Mouse (Mus musculus) lung, embryonic 16.5 days (tissue): ENCODE results near the gene Eid1. TPM values are rescaled to one million over a fixed set of nuclear protein-coding genes. Genes with fewer than 3 reads are reported as not detected.

Source experiments
- ATAC-seq: fragments of 200-750 bp; cut with Nextera tagmentation; 2 replicates; pipeline ENCODE4 v1.8.0; 2017; ENCODE audit warnings: low read depth, mild to moderate bottlenecking, moderate library complexity
- H3K27ac ChIP-seq: fragments of 300-500 bp; sonication (generic); 2 replicates; pipeline ENCODE4 v1.5.1; 2014; ENCODE audit warnings: mild to moderate bottlenecking, control low read depth, low read length
- H3K27me3 ChIP-seq: fragments of 300-500 bp; sonication (generic); 2 replicates; pipeline ENCODE4 v1.6.1; 2014; ENCODE audit warnings: low read depth, low read length, mixed read lengths; ENCODE audit not compliant: control insufficient read depth, insufficient read depth
- H3K36me3 ChIP-seq: fragments of 300-500 bp; sonication (generic); 2 replicates; pipeline ENCODE4 v1.6.1; 2014; ENCODE audit warnings: low read length; ENCODE audit not compliant: control insufficient read depth, insufficient read depth
- H3K4me1 ChIP-seq: fragments of 300-500 bp; sonication (generic); replicated peaks from 2 replicates; pipeline ENCODE4 v1.6.1; 2014; ENCODE audit warnings: low read length, mixed read lengths; ENCODE audit not compliant: control insufficient read depth, insufficient read depth
- H3K4me2 ChIP-seq: fragments of 300-500 bp; sonication (generic); 2 replicates; pipeline ENCODE4 v1.6.1; 2014; ENCODE audit warnings: low read depth, low read length, control low read depth
- H3K4me3 ChIP-seq: fragments of 300-500 bp; sonication (generic); 2 replicates; pipeline ENCODE4 v1.5.1; 2014; ENCODE audit warnings: mild to moderate bottlenecking, low read length, control low read depth
- H3K9ac ChIP-seq: fragments of 300-500 bp; sonication (generic); 2 replicates; pipeline ENCODE4 v1.6.1; 2014; ENCODE audit warnings: low read length, control low read depth
- H3K9me3 ChIP-seq: fragments of 300-500 bp; sonication (generic); 2 replicates; pipeline ENCODE4 v1.6.1; 2016; ENCODE audit warnings: low read length; ENCODE audit not compliant: control insufficient read depth
- WGBS: fragments of 180-500 bp; shearing (Covaris S2); extraction: QIAGEN DNeasy Blood & Tissue Kit; methylation state at CpG from one replicate; pipeline ENCODE4 v1.1.7; 2014; 5-methylcytosine and 5-hydroxymethylcytosine counted together
- polyA plus RNA-seq: library from polyadenylated mRNA; unstranded; fragments of >200 nt; fragmentation: Nextera tagmentation; extraction: Ambion mirVana; gene quantifications from 2 replicates; pipeline ENCODE4 v1.2.1, GENCODE M21; 2015

The Eid1 gene
- polyA plus RNA-seq, 1 experiment from 2014 or later, result 105 TPM

DNA sequence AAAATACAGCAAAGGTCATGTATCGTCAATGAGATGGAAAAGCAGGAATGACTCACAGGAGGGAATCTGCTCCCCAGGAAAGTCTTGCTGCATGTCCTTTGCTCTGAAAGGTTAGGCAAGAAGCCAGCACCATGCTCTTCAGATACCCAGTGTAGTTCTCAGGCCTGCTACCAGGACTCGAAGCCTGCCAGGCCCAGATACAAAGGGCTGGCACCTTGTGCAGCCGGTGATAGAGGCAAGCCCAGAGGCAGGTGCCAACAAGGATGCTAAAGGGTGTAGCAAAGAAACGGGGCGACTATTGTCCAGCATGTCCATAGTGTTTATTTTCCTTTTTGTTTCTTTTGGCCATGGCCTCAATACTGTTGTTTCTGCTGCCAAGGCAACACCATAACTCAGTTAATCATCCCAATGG, 33.6 kb downstream of the Eid1 start:
- no peak for ATAC-seq
- no peaks in the 10 kb centered on the region for H3K36me3 ChIP-seq
- H3K27ac ChIP-seq, result no peak overlapping the region
- no peaks in the 10 kb centered on the region for H3K9me3 ChIP-seq
- H3K9ac ChIP-seq, result no peak overlapping the region
- no peak overlapping the region for H3K4me2 ChIP-seq
- H3K27me3 ChIP-seq, result no peaks in the 10 kb centered on the region
- H3K4me3 ChIP-seq, result no peak overlapping the region
- H3K4me1 ChIP-seq, result no peaks in the 10 kb centered on the region
- 54% methylated on average over 5 of the region's 5 CpGs for WGBS

DNA sequence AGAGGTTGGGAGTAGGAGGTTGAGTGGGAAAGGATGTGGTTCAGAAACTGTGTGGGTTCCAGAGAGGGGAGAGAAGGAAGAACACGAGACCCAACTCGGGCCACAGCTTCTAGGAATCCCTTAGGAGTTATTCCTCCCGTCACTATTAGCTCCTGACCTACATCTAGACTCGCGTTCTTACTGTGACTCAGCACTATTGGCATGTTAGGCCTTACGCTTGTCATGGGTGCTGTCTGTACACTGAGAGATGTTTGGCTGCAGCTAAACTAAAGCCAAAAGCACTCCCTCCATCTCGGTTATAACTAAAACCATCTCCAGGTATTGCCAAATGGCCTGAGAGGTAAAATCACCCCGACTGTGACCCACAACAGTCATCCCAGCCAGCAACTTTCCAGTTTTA, 43.7 kb downstream of the Eid1 start:
- H3K4me1 ChIP-seq, result no peaks in the 10 kb centered on the region

DNA sequence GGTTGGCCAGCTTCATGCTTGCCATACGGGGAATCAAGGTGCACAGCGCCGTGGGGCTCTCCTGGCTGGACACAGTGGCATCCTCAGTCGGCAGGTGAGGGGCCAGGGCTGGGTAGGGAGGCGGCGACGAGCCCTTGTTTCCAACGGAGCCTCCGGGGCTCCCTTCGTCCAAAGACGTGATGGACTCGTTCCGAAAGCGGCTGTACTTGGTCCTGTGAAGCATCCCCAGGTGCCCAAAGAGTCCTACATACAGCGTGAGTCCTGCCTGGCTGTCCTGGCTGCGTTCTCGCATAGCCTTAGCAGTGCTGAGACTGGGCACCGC, 50.2 kb downstream of the Eid1 start:
- WGBS, result 2% methylated on average over 18 of the region's 18 CpGs
- 0 out of 2 replicates have a peak, but pooled peaks have one; percentile 2 for ATAC-seq
- H3K4me3 ChIP-seq, result peak overlapping the region; percentile 54
- no peaks in the 10 kb centered on the region for H3K9me3 ChIP-seq
- H3K27ac ChIP-seq, result no peak overlapping the region
- H3K36me3 ChIP-seq, result no peaks in the 10 kb centered on the region
- peaks cover 18% of the 10 kb centered on the region for H3K4me1 ChIP-seq
- peaks cover 23% of the 10 kb centered on the region for H3K27me3 ChIP-seq
- peak overlapping the region; percentile 61 for H3K9ac ChIP-seq
- H3K4me2 ChIP-seq, result peak overlapping the region; percentile 98

More for the DNA sequence above, 43.7 kb downstream of the Eid1 start:
- ATAC-seq, result no peak
- Histone ChIP-seq H3K4me2 (no peak overlapping the region), H3K9ac (no peak overlapping the region), H3K27ac (no peak overlapping the region), H3K27me3 (peaks cover 5% of the 10 kb centered on the region; the same call in 1 of the 2 replicates), H3K9me3 (no peaks in the 10 kb centered on the region), H3K36me3 (no peaks in the 10 kb centered on the region), H3K4me3 (no peak overlapping the region)
- 81% methylated on average over 8 of the region's 8 CpGs for WGBS

DNA sequence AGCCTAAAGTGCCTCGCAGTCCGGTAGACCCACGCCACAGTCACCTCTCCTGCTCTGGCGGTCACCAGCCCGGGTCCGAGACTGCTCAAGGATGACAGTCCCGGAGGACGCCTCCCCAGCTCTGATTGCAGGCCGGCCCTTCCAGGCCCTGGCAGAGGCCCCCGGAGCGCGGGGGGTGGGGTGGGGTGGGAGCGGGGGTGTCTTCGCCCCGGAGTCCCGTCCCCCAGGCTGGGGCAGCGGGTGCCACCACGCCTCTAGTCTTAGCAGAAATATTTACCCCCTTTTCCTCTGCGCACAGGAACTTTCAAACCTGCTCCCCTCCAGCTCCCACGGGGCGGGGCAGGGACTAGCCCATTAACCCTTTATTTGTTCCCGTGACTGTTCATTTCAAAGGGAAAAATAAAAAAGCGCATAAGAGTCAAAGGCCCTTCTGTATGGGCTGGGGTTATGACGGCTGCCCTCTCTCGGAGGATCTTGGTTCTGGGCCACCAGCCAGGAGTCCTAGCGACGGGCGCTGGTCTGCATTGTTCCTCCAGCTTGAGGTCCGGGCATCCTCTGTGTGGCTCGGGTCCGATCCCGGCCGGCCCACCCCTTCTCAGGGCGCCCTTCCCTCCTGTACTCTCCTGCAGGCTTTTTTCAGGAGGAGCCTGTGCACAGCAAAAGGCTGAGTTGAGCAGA, 50.7 kb downstream of the Eid1 start:
- ATAC-seq, result peak; percentile 86
- under 1% methylated on average over 32 of the region's 34 CpGs for WGBS

DNA sequence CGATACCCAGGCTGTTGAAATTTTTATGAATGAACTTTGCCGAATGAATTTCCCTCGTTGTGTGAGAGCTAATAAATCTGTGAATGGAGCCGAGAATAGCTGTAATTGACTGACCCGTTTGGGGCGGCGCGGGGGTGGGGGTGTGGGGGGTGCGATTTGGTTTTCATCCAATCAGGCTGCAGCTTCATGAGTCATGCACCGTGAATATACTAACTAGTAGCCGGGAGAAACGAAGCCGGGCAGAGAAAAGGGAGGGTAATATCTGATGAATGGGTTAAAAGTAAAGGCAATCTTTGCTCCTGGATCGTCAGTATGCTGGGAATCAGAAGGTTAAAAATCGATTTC, 51.2 kb downstream of the Eid1 start, which contains the start of gene Shc4:
Shc4 (minus strand) TSS at position 63 of the 345 bp plus-strand sequence.
- Histone ChIP-seq H3K36me3 (no peaks in the 10 kb centered on the region), H3K9ac (peak within 1 kb of the TSS; percentile 61), H3K4me2 (peak within 1 kb of the TSS; percentile 98), H3K27me3 (peaks cover 23% of the 10 kb centered on the region), H3K4me3 (peak within 1 kb of the TSS; percentile 54), H3K4me1 (peaks cover 18% of the 10 kb centered on the region), H3K27ac (no peak within 1 kb of the TSS), H3K9me3 (no peaks in the 10 kb centered on the region)
- 0% methylated on average over 15 of the region's 15 CpGs for WGBS
- peak; percentile 75 for ATAC-seq

More for the DNA sequence above, 50.7 kb downstream of the Eid1 start:
- Histone ChIP-seq H3K27ac (no peak overlapping the region), H3K9ac (peak overlapping the region; percentile 61), H3K4me3 (peak overlapping the region; percentile 54), H3K4me2 (peak overlapping the region; percentile 98), H3K4me1 (peaks cover 18% of the 10 kb centered on the region), H3K36me3 (no peaks in the 10 kb centered on the region), H3K9me3 (no peaks in the 10 kb centered on the region), H3K27me3 (peaks cover 23% of the 10 kb centered on the region)

Other genes starting within 250 kb of the Eid1 start
- 0.34 and 0.35 TPM in 2 replicates for gene Gm9913, start 168.0 kb upstream of the Eid1 start, polyA plus RNA-seq
- 32.8 and 35.1 TPM in 2 replicates for gene Fbn1, start 165.1 kb upstream of the Eid1 start, polyA plus RNA-seq
- gene Cep152, start 48.0 kb upstream of the Eid1 start, polyA plus RNA-seq, result 8.6 and 9.6 TPM in 2 replicates
- gene Shc4, start 51.1 kb downstream of the Eid1 start, polyA plus RNA-seq, result 1.2 TPM in 2 replicates
- 20.6 TPM in 2 replicates for gene Secisbp2l, start 109.8 kb downstream of the Eid1 start, polyA plus RNA-seq
- gene Galk2, start 186.0 kb downstream of the Eid1 start, polyA plus RNA-seq, result 39.3 and 40.7 TPM in 2 replicates
- 69.0 and 74.8 TPM in 2 replicates for gene Cops2, start 186.0 kb downstream of the Eid1 start, polyA plus RNA-seq